Mouse (Mus musculus): ENCODE results near the gene Camk2d. TPM values are rescaled to one million over a fixed set of nuclear protein-coding genes. Genes with fewer than 3 reads are reported as not detected.
A peak's percentile ranks its signal among the peaks of the same experiment; 100 is the strongest.

Gene Camk2d
- total and polyA plus RNA-seq, 2 experiments from 2014 or later: 95.3 to 178 TPM

DNA sequence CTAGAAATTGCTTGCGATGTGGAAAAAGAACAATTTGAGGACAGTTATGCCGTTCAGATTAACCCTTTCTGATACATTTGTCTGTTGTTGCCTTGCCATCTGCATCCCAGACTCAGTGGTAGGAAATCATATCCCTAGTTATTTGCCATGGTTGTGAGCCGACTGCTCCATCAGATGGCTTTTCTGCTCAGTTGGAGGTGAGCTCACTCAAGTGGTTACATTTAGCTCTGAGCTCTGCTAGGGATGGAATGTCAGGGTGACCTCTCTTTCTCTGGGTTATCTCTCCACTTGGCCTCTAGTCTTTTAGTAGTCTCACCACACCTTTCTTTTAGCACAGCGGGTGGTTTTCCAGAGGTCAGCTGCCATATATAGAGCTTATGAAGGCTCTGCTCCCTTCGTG lies 127.4 kb downstream of the Camk2d start:
- DNase-seq (ENCODE audit: low spot score) (no peak), ATAC-seq (peak; percentile 41; the same call in 1 of the 2 replicates)
- Histone ChIP-seq H3K27ac (peak overlapping the region; percentile 72), H3K27me3 (ENCODE audit: insufficient read depth, low read length) (no peaks in the 10 kb centered on the region), H3K4me1 (ENCODE audit: insufficient read depth, low read length) (0 out of 2 replicates have a peak, but pooled peaks cover 9% of the 10 kb centered on the region), H3K4me2 (ENCODE audit: low read depth, low read length) (no peak overlapping the region), H3K36me3 (ENCODE audit: insufficient read depth, low read length) (no peaks in the 10 kb centered on the region; the same call in 1 of the 2 replicates), H3K9me3 (ENCODE audit: low read length) (no peaks in the 10 kb centered on the region), H3K9ac (replicated peaks; ENCODE audit: low read length) (no peak overlapping the region), H3K4me3 (ENCODE audit: low read length) (no peak overlapping the region)
- 56% methylated on average over 5 of the region's 5 CpGs for WGBS
- TF ChIP-seq CTCF (IDR thresholded peaks at IDR 0.05; ENCODE audit: low read depth): no peak

DNA sequence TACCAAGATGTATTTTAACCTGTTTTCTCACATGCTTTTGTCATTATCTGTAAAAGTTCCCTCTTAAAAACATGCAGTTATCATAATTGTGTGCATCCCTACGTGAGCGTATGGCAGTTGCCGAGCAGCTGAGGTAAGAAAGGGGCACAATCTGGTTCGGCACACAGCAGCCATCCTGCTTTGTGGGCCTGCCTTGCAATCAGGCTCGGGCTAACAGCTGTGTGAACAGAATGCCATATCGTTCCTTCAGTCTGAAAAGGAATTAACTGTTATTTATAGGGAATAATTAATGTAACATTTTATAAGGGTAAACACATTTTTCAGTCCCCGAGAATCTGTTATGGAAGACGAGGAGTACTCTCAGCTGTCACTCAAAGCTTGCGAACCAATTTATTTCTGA lies 129.5 kb downstream of the Camk2d start:
- Histone ChIP-seq H3K27ac (no peak overlapping the region), H3K4me2 (ENCODE audit: low read depth, low read length) (no peak overlapping the region), H3K4me1 (ENCODE audit: insufficient read depth, low read length) (0 out of 2 replicates have a peak, but pooled peaks cover 9% of the 10 kb centered on the region), H3K36me3 (ENCODE audit: insufficient read depth, low read length) (no peaks in the 10 kb centered on the region; the same call in 1 of the 2 replicates), H3K9me3 (ENCODE audit: low read length) (no peaks in the 10 kb centered on the region), H3K9ac (replicated peaks; ENCODE audit: low read length) (no peak overlapping the region), H3K4me3 (ENCODE audit: low read length) (no peak overlapping the region), H3K27me3 (ENCODE audit: insufficient read depth, low read length) (no peaks in the 10 kb centered on the region)
- 69% methylated on average over 9 of the region's 9 CpGs for WGBS
- peak; percentile 25 for DNase-seq (ENCODE audit: low spot score)
- ATAC-seq: no peak
- TF ChIP-seq CTCF (IDR thresholded peaks at IDR 0.05; ENCODE audit: low read depth): no peak

GRCm38 (mm10) chr3:126727387-126727786 lies 131.3 kb downstream of the Camk2d start:
- Histone ChIP-seq H3K36me3 (ENCODE audit: insufficient read depth, low read length) (no peaks in the 10 kb centered on the region; the same call in 1 of the 2 replicates), H3K9me3 (ENCODE audit: low read length) (no peaks in the 10 kb centered on the region), H3K27ac (no peak overlapping the region), H3K27me3 (ENCODE audit: insufficient read depth, low read length) (no peaks in the 10 kb centered on the region), H3K4me3 (ENCODE audit: low read length) (no peak overlapping the region), H3K9ac (replicated peaks; ENCODE audit: low read length) (no peak overlapping the region), H3K4me1 (ENCODE audit: insufficient read depth, low read length) (0 out of 2 replicates have a peak, but pooled peaks cover 9% of the 10 kb centered on the region), H3K4me2 (ENCODE audit: low read depth, low read length) (no peak overlapping the region)
- ATAC-seq (no peak), DNase-seq (ENCODE audit: low spot score) (no peak)
- 95% methylated on average over 4 of the region's 4 CpGs for WGBS
- no peak for TF ChIP-seq CTCF (IDR thresholded peaks at IDR 0.05; ENCODE audit: low read depth)

DNA sequence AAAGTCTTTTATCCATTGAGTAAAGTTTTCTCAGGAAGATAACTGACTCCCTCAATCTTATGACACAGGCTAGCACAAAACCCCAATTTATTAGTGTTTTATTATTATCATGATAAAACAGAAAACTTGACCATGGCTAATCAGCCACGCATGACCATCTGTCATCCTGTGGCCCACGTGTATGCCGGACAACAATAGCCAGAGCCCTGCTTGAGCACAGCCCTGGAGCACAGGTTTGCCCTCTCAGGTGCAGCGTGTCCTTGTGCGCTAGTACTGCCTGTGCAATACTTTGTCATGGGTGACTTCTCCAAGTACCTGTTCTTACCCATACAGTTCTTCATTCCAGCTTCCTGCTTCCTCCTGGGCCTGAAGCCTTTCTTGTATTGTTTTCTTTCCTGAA lies 134.3 kb downstream of the Camk2d start:
- ATAC-seq: no peak
- TF ChIP-seq CTCF (IDR thresholded peaks at IDR 0.05; ENCODE audit: low read depth): no peak
- H3K27me3 ChIP-seq (ENCODE audit: insufficient read depth, low read length): no peaks in the 10 kb centered on the region

GRCm38 (mm10) chr3:126732323-126732722 lies 136.2 kb downstream of the Camk2d start:
- Histone ChIP-seq H3K36me3 (ENCODE audit: insufficient read depth, low read length) (no peaks in the 10 kb centered on the region), H3K9ac (replicated peaks; ENCODE audit: low read length) (no peak overlapping the region), H3K4me1 (ENCODE audit: insufficient read depth, low read length) (0 out of 2 replicates have a peak, but pooled peaks cover 2% of the 10 kb centered on the region), H3K4me3 (ENCODE audit: low read length) (no peak overlapping the region), H3K9me3 (ENCODE audit: low read length) (no peaks in the 10 kb centered on the region), H3K27me3 (ENCODE audit: insufficient read depth, low read length) (no peaks in the 10 kb centered on the region), H3K4me2 (ENCODE audit: low read depth, low read length) (no peak overlapping the region), H3K27ac (no peak overlapping the region)
- no peak for DNase-seq (ENCODE audit: low spot score)
- 95% methylated on average over 2 of the region's 2 CpGs for WGBS
- ATAC-seq: no peak
- no peak for TF ChIP-seq CTCF (IDR thresholded peaks at IDR 0.05; ENCODE audit: low read depth)

More for the DNA sequence above, 134.3 kb downstream of the Camk2d start:
- no peak overlapping the region for H3K4me2 ChIP-seq (ENCODE audit: low read depth, low read length)
- WGBS: 78% methylated on average over 5 of the region's 5 CpGs
- no peak overlapping the region for H3K27ac ChIP-seq
- H3K9me3 ChIP-seq (ENCODE audit: low read length): no peaks in the 10 kb centered on the region
- no peaks in the 10 kb centered on the region for H3K36me3 ChIP-seq (ENCODE audit: insufficient read depth, low read length)
- H3K4me3 ChIP-seq (ENCODE audit: low read length): no peak overlapping the region
- DNase-seq (ENCODE audit: low spot score): no peak
- H3K9ac ChIP-seq (replicated peaks; ENCODE audit: low read length): no peak overlapping the region
- H3K4me1 ChIP-seq (ENCODE audit: insufficient read depth, low read length): no peaks in the 10 kb centered on the region

GRCm38 (mm10) chr3:126734533-126734932 lies 138.4 kb downstream of the Camk2d start:
- DNase-seq (ENCODE audit: low spot score): no peak
- WGBS: 92% methylated on average over 2 of the region's 2 CpGs

DNA sequence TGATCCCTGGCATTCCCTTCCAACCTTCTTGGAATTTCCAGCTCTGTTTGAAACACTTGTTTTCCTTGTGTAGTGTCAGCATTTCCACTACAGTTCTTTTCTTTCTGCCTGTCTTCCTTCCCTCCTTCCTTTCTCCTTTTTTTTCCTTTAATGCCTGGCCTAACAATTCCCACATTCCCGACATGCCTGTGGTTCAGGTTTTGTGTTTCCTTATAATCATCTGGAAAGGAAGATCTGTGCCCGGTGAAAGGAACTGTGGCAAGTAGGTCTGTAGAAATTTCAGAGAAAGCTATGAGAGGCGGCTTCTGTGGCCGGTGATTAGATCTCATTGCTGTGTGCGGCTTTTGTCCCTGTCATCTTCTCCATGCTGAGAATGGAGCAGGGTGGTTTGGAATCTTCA lies 139.1 kb downstream of the Camk2d start:
- Histone ChIP-seq H3K9ac (replicated peaks; ENCODE audit: low read length) (no peak overlapping the region), H3K4me1 (ENCODE audit: insufficient read depth, low read length) (0 out of 2 replicates have a peak, but pooled peaks cover 4% of the 10 kb centered on the region), H3K4me2 (ENCODE audit: low read depth, low read length) (no peak overlapping the region), H3K27me3 (ENCODE audit: insufficient read depth, low read length) (no peaks in the 10 kb centered on the region), H3K9me3 (ENCODE audit: low read length) (no peaks in the 10 kb centered on the region), H3K36me3 (ENCODE audit: insufficient read depth, low read length) (no peaks in the 10 kb centered on the region), H3K27ac (no peak overlapping the region), H3K4me3 (ENCODE audit: low read length) (no peak overlapping the region)
- 90% methylated on average over 5 of the region's 5 CpGs for WGBS
- no peak for DNase-seq (ENCODE audit: low spot score)
- TF ChIP-seq CTCF (IDR thresholded peaks at IDR 0.05; ENCODE audit: low read depth): no peak
- no peak for ATAC-seq

More at GRCm38 (mm10) chr3:126734533-126734932, 138.4 kb downstream of the Camk2d start:
- TF ChIP-seq CTCF (IDR thresholded peaks at IDR 0.05; ENCODE audit: low read depth): no peak
- no peaks in the 10 kb centered on the region for H3K9me3 ChIP-seq (ENCODE audit: low read length)
- H3K9ac ChIP-seq (replicated peaks; ENCODE audit: low read length): no peak overlapping the region
- no peak overlapping the region for H3K27ac ChIP-seq
- H3K4me3 ChIP-seq (ENCODE audit: low read length): no peak overlapping the region
- ATAC-seq: no peak
- no peaks in the 10 kb centered on the region for H3K27me3 ChIP-seq (ENCODE audit: insufficient read depth, low read length)
- 0 out of 2 replicates have a peak, but pooled peaks cover 4% of the 10 kb centered on the region for H3K4me1 ChIP-seq (ENCODE audit: insufficient read depth, low read length)
- no peaks in the 10 kb centered on the region for H3K36me3 ChIP-seq (ENCODE audit: insufficient read depth, low read length)
- no peak overlapping the region for H3K4me2 ChIP-seq (ENCODE audit: low read depth, low read length)

Data from hindbrain, postnatal 0 days (tissue).